Mouse (Mus musculus): Measurements from ENCODE around the gene Stk32c.

Gene Stk32c

DNA sequence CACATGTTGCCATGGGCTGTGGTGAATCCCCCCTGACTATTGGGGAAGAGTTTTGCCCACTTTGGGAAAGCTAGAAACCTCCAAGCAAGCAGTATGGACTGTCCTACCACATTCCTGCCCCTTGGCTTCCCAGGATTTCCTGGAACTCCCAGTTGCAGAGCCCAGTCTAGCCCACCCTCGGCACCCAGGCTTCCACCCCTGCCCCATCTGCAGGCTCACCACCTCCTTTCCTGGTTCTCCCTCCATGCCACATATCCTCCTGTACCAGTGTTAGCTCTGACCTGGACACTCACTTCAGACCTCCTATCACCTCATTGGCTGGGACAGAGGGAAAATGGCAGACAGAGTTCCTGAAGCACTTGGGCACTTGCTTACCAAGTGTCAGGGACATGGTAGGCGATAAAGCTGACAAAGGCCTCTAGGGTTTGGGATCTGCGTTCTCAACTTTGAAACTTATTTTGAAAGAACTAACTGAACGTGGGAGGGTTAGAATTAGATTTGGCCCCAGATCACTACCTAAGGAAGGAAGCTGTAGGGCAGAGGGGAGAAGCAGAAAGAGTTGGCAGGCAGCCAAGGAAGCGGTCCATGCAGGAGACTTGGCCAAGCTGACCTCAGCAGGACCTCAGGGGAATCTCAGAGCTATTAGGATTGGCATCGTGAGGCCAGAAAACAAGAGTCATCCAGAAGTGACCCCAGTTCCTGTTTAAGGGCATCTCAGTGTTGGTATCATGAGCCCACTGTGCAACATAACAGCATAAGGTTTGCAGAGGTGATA, 5.7 kb upstream of the Stk32c start:
- no peak for TF ChIP-seq GATA4 (IDR thresholded peaks at IDR 0.05; ENCODE audit: insufficient replicate concordance, low read length)

DNA sequence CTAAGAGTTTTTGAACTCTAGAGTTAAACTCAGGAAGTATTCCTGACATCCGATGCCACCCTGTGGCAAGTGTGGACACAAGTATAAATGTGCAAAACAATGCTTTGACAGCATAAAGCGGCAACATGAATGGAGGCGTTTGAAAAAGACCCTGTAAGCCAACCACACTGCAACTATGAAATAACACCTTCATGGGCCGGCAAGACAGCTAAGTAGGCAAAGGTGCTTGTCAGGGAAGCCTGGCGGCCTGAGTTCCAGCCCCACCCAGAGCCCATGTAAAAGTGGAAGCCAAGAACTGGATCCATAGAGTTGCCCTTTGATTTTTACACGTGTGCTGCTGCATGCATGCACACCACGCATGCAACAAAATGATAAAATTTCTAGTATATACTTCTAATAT, 3.9 kb upstream of the Stk32c start:
- no peak for TF ChIP-seq GATA4 (IDR thresholded peaks at IDR 0.05; ENCODE audit: insufficient replicate concordance, low read length)

DNA sequence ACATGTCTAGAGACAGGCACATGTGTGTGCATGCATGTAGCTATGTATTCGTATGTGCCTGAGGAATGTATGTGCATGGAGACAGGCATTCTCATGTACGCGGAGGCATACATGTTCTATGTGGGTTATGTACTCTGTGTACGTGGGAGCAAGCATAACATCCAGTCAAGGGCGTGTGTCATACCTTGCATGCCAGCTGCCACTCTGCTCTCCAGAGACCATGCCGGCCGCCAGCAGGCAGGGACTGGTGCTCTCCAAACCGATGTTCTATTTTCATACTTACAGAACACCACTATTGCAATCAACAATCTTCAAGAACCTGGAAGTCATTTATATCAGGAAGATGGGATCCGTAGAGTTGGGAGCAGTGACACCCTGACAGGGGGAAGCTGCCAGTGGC, 3.4 kb upstream of the Stk32c start:
- TF ChIP-seq GATA4 (IDR thresholded peaks at IDR 0.05; ENCODE audit: insufficient replicate concordance, low read length): no peak

GRCm38 (mm10) chr7:139215946-139216345, 2.8 kb upstream of the Stk32c start:
- no peak for TF ChIP-seq GATA4 (IDR thresholded peaks at IDR 0.05; ENCODE audit: insufficient replicate concordance, low read length)

DNA sequence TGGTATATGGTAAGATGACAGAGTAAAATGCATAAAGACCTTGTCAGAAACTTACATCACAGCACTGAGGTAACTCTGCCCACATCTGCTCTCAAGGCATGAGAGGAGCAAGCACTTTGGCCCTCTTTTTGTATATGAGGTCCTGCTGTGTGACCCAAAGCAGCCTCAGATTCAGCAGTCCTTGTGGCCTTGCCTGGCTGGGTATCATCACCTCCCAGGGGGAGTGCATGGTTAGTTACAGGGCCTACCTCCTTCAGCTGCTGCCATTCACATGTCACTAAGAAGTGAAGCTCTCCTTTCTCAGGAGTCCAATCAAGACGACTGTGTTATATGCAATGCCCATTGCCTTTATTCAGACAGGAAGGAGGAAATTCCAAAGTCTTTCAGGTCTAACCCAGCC, 2.4 kb upstream of the Stk32c start:
- TF ChIP-seq GATA4 (IDR thresholded peaks at IDR 0.05; ENCODE audit: insufficient replicate concordance, low read length): no peak

- no peak for TF ChIP-seq GATA4 (IDR thresholded peaks at IDR 0.05; ENCODE audit: insufficient replicate concordance, low read length)
These were observed 1.7 kb upstream of the Stk32c start for GRCm38 (mm10) chr7:139214596-139215340.

DNA sequence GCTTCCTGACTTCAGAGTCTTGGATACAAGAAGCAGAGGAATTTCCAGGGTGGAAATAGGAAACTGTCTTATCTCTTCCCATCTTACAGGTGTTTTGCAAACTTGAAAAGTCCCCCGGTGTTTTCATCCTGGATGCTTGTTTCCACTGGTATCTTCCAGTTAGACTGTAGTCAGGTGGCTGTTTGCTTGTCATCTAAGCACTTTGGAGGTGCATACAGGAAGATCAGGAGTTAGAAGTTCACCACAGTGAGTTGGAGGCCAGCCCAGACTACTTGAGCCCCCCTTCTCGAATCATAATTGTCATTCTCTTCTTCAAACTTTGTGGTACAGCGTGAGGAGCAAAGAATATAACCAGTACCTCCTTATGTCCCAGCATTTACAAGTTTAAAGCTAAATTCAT, 1.1 kb upstream of the Stk32c start:
- no peak for TF ChIP-seq GATA4 (IDR thresholded peaks at IDR 0.05; ENCODE audit: insufficient replicate concordance, low read length)

- TF ChIP-seq GATA4 (IDR thresholded peaks at IDR 0.05; ENCODE audit: insufficient replicate concordance, low read length): no peak
These were observed 644 bp upstream of the Stk32c start for GRCm38 (mm10) chr7:139213751-139214150.

DNA sequence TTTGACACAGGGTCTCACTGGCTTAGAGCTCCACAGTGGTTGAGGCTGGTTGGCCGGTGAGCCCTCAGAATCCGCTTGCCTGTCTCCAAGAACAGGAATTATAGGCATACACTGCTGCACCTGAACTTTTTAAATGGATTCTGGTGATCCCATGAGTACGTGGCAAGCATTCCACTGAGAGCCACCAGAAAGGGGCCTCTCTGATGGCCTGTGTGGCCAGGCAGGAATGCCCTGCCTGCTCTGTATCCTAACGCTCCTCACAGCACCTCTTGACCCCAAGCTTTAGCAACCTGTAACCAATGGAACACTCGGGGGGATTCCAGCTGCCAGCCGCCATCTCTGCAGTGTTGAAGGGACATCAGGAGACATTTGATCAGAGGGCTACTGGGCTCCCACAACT, 1.3 kb downstream of the Stk32c start:
- TF ChIP-seq GATA4 (IDR thresholded peaks at IDR 0.05; ENCODE audit: insufficient replicate concordance, low read length): no peak

DNA sequence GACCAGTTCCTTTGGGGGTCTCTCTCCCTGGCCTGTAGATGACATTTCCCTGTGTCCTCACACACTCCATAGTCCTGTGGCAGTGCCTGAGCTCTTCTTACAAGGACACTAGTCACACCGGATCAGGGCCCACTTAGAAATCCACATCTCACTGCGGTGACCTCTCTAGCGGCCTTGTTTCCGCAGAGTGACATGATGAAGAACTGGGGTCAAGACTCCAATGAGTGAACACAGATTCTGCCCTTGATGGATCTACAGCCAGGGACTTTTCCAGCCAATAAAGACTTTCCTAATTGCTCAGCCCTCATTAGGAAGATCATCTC, 4.4 kb downstream of the Stk32c start:
- no peak for TF ChIP-seq GATA4 (IDR thresholded peaks at IDR 0.05; ENCODE audit: insufficient replicate concordance, low read length)

- no peak for TF ChIP-seq GATA4 (IDR thresholded peaks at IDR 0.05; ENCODE audit: insufficient replicate concordance, low read length)
These were observed 4.9 kb downstream of the Stk32c start for GRCm38 (mm10) chr7:139208023-139208772.

GRCm38 (mm10) chr7:139201209-139201608, 11.9 kb downstream of the Stk32c start:
- TF ChIP-seq GATA4 (IDR thresholded peaks at IDR 0.05; ENCODE audit: insufficient replicate concordance, low read length): no peak

GRCm38 (mm10) chr7:139200108-139200507, 13.0 kb downstream of the Stk32c start:
- no peak for TF ChIP-seq GATA4 (IDR thresholded peaks at IDR 0.05; ENCODE audit: insufficient replicate concordance, low read length)

- no peak for TF ChIP-seq GATA4 (IDR thresholded peaks at IDR 0.05; ENCODE audit: insufficient replicate concordance, low read length)
These were observed 16.1 kb downstream of the Stk32c start for GRCm38 (mm10) chr7:139197022-139197421.

GRCm38 (mm10) chr7:139191619-139192018, 21.5 kb downstream of the Stk32c start:
- TF ChIP-seq GATA4 (IDR thresholded peaks at IDR 0.05; ENCODE audit: insufficient replicate concordance, low read length): no peak

DNA sequence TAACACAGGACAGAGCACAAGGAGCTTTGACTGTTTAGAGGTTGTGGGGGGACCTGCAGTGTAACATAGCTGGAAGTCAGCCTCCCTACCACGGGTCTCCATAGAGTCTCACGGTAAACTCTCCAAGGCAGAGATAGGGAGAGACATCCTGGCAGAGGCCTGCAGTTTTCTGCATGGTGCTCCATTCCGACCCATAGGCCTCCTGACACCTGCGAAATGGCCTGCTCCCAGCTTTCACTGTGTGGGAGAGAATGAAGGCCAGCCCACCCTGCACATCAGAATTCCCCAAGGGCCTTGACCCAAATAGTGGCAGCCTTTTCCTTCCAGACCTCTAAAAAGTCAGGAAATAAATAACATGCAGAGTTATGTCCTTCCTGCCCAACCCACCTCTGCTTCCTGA, 22.5 kb downstream of the Stk32c start:
- TF ChIP-seq GATA4 (IDR thresholded peaks at IDR 0.05; ENCODE audit: insufficient replicate concordance, low read length): no peak

Measured in liver, adult (tissue).